Mouse (Mus musculus) intestine, embryonic 16.5 days (tissue): Measurements from ENCODE around the gene Uncx. TPM values are rescaled to one million over a fixed set of nuclear protein-coding genes. Genes with fewer than 3 reads are reported as not detected.
"Not testable (repeated sequence)": the region's sequence is repeated elsewhere in the genome, so short reads cannot be mapped to it uniquely, and the experiment has no call there.

Source experiments
- ATAC-seq: fragments of 200-750 bp; cut with Nextera tagmentation; 2 replicates; pipeline ENCODE4 v1.8.0; 2017; ENCODE audit warnings: moderate TSS enrichment, moderate library complexity
- H3K27ac ChIP-seq: fragments of 300-500 bp; sonication (generic); 2 replicates; pipeline ENCODE4 v1.5.1; 2014; ENCODE audit warnings: mild to moderate bottlenecking, low read length
- H3K27me3 ChIP-seq: fragments of 300-500 bp; sonication (generic); replicated peaks from 2 replicates; pipeline ENCODE4 v1.6.1; 2014; ENCODE audit warnings: low read length, control low read depth, mixed read lengths; ENCODE audit not compliant: control insufficient read depth, insufficient read depth
- H3K36me3 ChIP-seq: fragments of 300-500 bp; sonication (generic); 2 replicates; pipeline ENCODE4 v1.6.1; 2014; ENCODE audit warnings: low read length, control low read depth; ENCODE audit not compliant: control insufficient read depth, insufficient read depth
- H3K4me1 ChIP-seq: fragments of 300-500 bp; sonication (generic); 2 replicates; pipeline ENCODE4 v1.6.1; 2014; ENCODE audit warnings: low read length, control low read depth, mixed read lengths; ENCODE audit not compliant: control insufficient read depth, insufficient read depth
- H3K4me2 ChIP-seq: fragments of 300-500 bp; sonication (generic); 2 replicates; pipeline ENCODE4 v1.6.1; 2014; ENCODE audit warnings: low read depth, low read length, control low read depth
- H3K4me3 ChIP-seq: fragments of 300-500 bp; sonication (generic); 2 replicates; pipeline ENCODE4 v1.5.1; 2014; ENCODE audit warnings: mild to moderate bottlenecking, low read length
- H3K9ac ChIP-seq: fragments of 300-500 bp; sonication (generic); 2 replicates; pipeline ENCODE4 v1.6.1; 2014; ENCODE audit warnings: low read depth, low read length
- H3K9me3 ChIP-seq: fragments of 300-500 bp; sonication (generic); 2 replicates; pipeline ENCODE4 v1.6.1; 2016; ENCODE audit warnings: low read length, control low read depth; ENCODE audit not compliant: control insufficient read depth
- WGBS: fragments of 180-500 bp; shearing (Covaris S2); extraction: QIAGEN DNeasy Blood & Tissue Kit; methylation state at CpG from one replicate; pipeline ENCODE4 v1.1.7; 2014; 5-methylcytosine and 5-hydroxymethylcytosine counted together
- polyA plus RNA-seq: library from polyadenylated mRNA; unstranded; fragments of >200 nt; fragmentation: Nextera tagmentation; extraction: Ambion mirVana; gene quantifications from 2 replicates; pipeline ENCODE4 v1.2.1, GENCODE M21; 2015

Uncx gene
- polyA plus RNA-seq, 1 experiment from 2014 or later: not detected

- WGBS: 31% methylated on average over 6 of the region's 6 CpGs
These were observed 47.5 kb downstream of the Uncx start for GRCm38 (mm10) chr5:139590682-139591360.

GRCm38 (mm10) chr5:139592011-139592410, 48.7 kb downstream of the Uncx start:
- no peak overlapping the region for H3K27ac ChIP-seq
- H3K36me3 ChIP-seq: no peaks in the 10 kb centered on the region
- 80% methylated on average over 3 of the region's 3 CpGs for WGBS
- H3K4me3 ChIP-seq: no peak overlapping the region
- ATAC-seq: no peak
- H3K4me1 ChIP-seq: no peaks in the 10 kb centered on the region
- no peaks in the 10 kb centered on the region for H3K9me3 ChIP-seq
- peaks cover 24% of the 10 kb centered on the region for H3K27me3 ChIP-seq
- H3K9ac ChIP-seq: no peak overlapping the region
- H3K4me2 ChIP-seq: no peak overlapping the region

More at GRCm38 (mm10) chr5:139590682-139591360, 47.5 kb downstream of the Uncx start:
- peak; percentile 74 for ATAC-seq
- H3K9ac ChIP-seq, H3K36me3 ChIP-seq, H3K9me3 ChIP-seq, H3K4me3 ChIP-seq, H3K4me2 ChIP-seq, H3K27ac ChIP-seq, H3K4me1 ChIP-seq: not testable (repeated sequence)
- peaks cover 30% of the 10 kb centered on the region for H3K27me3 ChIP-seq

GRCm38 (mm10) chr5:139592850-139593249, 49.6 kb downstream of the Uncx start:
- no peaks in the 10 kb centered on the region for H3K4me1 ChIP-seq
- peaks cover 24% of the 10 kb centered on the region for H3K27me3 ChIP-seq
- H3K9me3 ChIP-seq: no peaks in the 10 kb centered on the region
- H3K4me2 ChIP-seq: no peak overlapping the region
- H3K27ac ChIP-seq: no peak overlapping the region
- no peaks in the 10 kb centered on the region for H3K36me3 ChIP-seq
- no peak overlapping the region for H3K4me3 ChIP-seq
- whole genome bisulfite sequencing: 66% methylated on average over 3 of the region's 3 CpGs
- H3K9ac ChIP-seq: no peak overlapping the region
- ATAC-seq: no peak

GRCm38 (mm10) chr5:139593746-139594145, 50.5 kb downstream of the Uncx start:
- H3K27me3 ChIP-seq: peaks cover 30% of the 10 kb centered on the region
- ATAC-seq: no peak
- no peak overlapping the region for H3K4me3 ChIP-seq
- no peaks in the 10 kb centered on the region for H3K9me3 ChIP-seq
- H3K27ac ChIP-seq: no peak overlapping the region
- no peaks in the 10 kb centered on the region for H3K4me1 ChIP-seq
- H3K9ac ChIP-seq: no peak overlapping the region
- H3K4me2 ChIP-seq: no peak overlapping the region
- no peaks in the 10 kb centered on the region for H3K36me3 ChIP-seq
- 13% methylated on average over 21 of the region's 21 CpGs for WGBS

- WGBS: 69% methylated on average over 14 of the region's 14 CpGs
- Histone ChIP-seq H3K4me3 (no peak overlapping the region), H3K36me3 (no peaks in the 10 kb centered on the region), H3K27me3 (peaks cover 40% of the 10 kb centered on the region), H3K9me3 (no peaks in the 10 kb centered on the region), H3K9ac (no peak overlapping the region), H3K4me2 (no peak overlapping the region), H3K4me1 (peaks cover 8% of the 10 kb centered on the region), H3K27ac (no peak overlapping the region)
- ATAC-seq: no peak
These were observed 51.7 kb downstream of the Uncx start for GRCm38 (mm10) chr5:139595001-139595400.

Other genes starting within 250 kb of the Uncx start
- gene Adap1, start 217.9 kb upstream of the Uncx start, polyA plus RNA-seq: 5.3 and 6.3 TPM in 2 replicates
- 183 and 195 TPM in 2 replicates for gene Cox19, start 192.1 kb upstream of the Uncx start, polyA plus RNA-seq
- 33.9 and 44.0 TPM in 2 replicates for gene Cyp2w1, start 190.9 kb upstream of the Uncx start, polyA plus RNA-seq
- gene Gpr146, start 165.8 kb upstream of the Uncx start, polyA plus RNA-seq: 2.3 and 2.5 TPM in 2 replicates
- gene C130050O18Rik, start 138.2 kb upstream of the Uncx start, polyA plus RNA-seq: 0.87 and 1.0 TPM in 2 replicates
- 1.1 and 1.5 TPM in 2 replicates for gene Gper1, start 120.3 kb upstream of the Uncx start, polyA plus RNA-seq
- gene 3110082I17Rik, start 83.0 kb upstream of the Uncx start, polyA plus RNA-seq: 25.8 and 35.5 TPM in 2 replicates
- 7.1 and 7.2 TPM in 2 replicates for gene Zfand2a, start 58.9 kb upstream of the Uncx start, polyA plus RNA-seq
- 11.6 and 14.8 TPM in 2 replicates for gene Micall2, start 192.8 kb downstream of the Uncx start, polyA plus RNA-seq
- 18.8 and 18.9 TPM in 2 replicates for gene Ints1, start 232.2 kb downstream of the Uncx start, polyA plus RNA-seq
- 25.0 and 25.2 TPM in 2 replicates for gene Mafk, start 248.0 kb downstream of the Uncx start, polyA plus RNA-seq